Mouse (Mus musculus) cerebellum, adult 11-12 months (tissue): ENCODE data around the gene Foxe3.
"Not testable (repeated sequence)": the region's sequence is repeated elsewhere in the genome, so short reads cannot be mapped to it uniquely, and the experiment has no call there.

Source experiments
- DNase-seq: peaks from one replicate; pipeline ENCODE4 v3.0.0; 2022

Foxe3 gene

GRCm38 (mm10) chr4:114925917-114926312 is at the start of gene Foxe3:
Gene Foxe3 (minus strand): TSS chr4:114926013.
- DNase-seq: no peak

GRCm38 (mm10) chr4:114973229-114973740 is 47.5 kb upstream of the Foxe3 start:
- DNase-seq: no peak

- DNase-seq: no peak
Measured at GRCm38 (mm10) chr4:114970736-114971135, 44.9 kb upstream of the Foxe3 start.

- not testable (repeated sequence) for DNase-seq
Measured at GRCm38 (mm10) chr4:114960881-114961280, 35.1 kb upstream of the Foxe3 start.

- DNase-seq: no peak
Measured at GRCm38 (mm10) chr4:114959533-114959932, 33.7 kb upstream of the Foxe3 start.

GRCm38 (mm10) chr4:114958786-114959185 is 33.0 kb upstream of the Foxe3 start:
- no peak for DNase-seq

- DNase-seq: no peak
Measured at GRCm38 (mm10) chr4:114958231-114958630, 32.4 kb upstream of the Foxe3 start.

- no peak for DNase-seq
Measured at GRCm38 (mm10) chr4:114957403-114957802, 31.6 kb upstream of the Foxe3 start.

- DNase-seq: no peak
Measured at GRCm38 (mm10) chr4:114953172-114953571, 27.4 kb upstream of the Foxe3 start.

- no peak for DNase-seq
Measured at GRCm38 (mm10) chr4:114947852-114948481, 22.2 kb upstream of the Foxe3 start.

- DNase-seq: peak; percentile 19
Measured at GRCm38 (mm10) chr4:114947395-114947794, 21.6 kb upstream of the Foxe3 start.

- DNase-seq: no peak
Measured at GRCm38 (mm10) chr4:114946416-114946815, 20.6 kb upstream of the Foxe3 start.

- no peak for DNase-seq
Measured at GRCm38 (mm10) chr4:114945021-114945420, 19.2 kb upstream of the Foxe3 start.

- no peak for DNase-seq
Measured at GRCm38 (mm10) chr4:114942583-114942982, 16.8 kb upstream of the Foxe3 start.

- no peak for DNase-seq
Measured at GRCm38 (mm10) chr4:114942112-114942511, 16.3 kb upstream of the Foxe3 start.

- DNase-seq: no peak
Measured at GRCm38 (mm10) chr4:114941311-114941710, 15.5 kb upstream of the Foxe3 start.

- no peak for DNase-seq
Measured at GRCm38 (mm10) chr4:114938248-114938647, 12.4 kb upstream of the Foxe3 start.

GRCm38 (mm10) chr4:114937459-114938047 is 11.7 kb upstream of the Foxe3 start:
- no peak for DNase-seq

GRCm38 (mm10) chr4:114934188-114934587 is 8.4 kb upstream of the Foxe3 start:
- DNase-seq: no peak

- DNase-seq: no peak
Measured at GRCm38 (mm10) chr4:114932747-114933146, 6.9 kb upstream of the Foxe3 start.

GRCm38 (mm10) chr4:114929155-114929554 is 3.3 kb upstream of the Foxe3 start:
- DNase-seq: no peak

- no peak for DNase-seq
Measured at GRCm38 (mm10) chr4:114924971-114925916, 569 bp downstream of the Foxe3 start.

GRCm38 (mm10) chr4:114917091-114917490 is 8.7 kb downstream of the Foxe3 start:
- DNase-seq: no peak
